Mouse (Mus musculus): ENCODE measurements around the gene Ppp1r14a. TPM values are rescaled to one million over a fixed set of nuclear protein-coding genes. Genes with fewer than 3 reads are reported as not detected.
A peak's percentile ranks its signal among the peaks of the same experiment; 100 is the strongest.

Ppp1r14a gene
- polyA plus RNA-seq, 1 experiment from 2014 or later = 5.1 TPM

- no peak for TF ChIP-seq CTCF (IDR thresholded peaks at IDR 0.05)
- ATAC-seq (no peak), DNase-seq (ENCODE audit: low read depth, low spot score) (no peak)
- in situ Hi-C loops (cut with MboI; ENCODE audit: low pct_unique_long_range_greater_than_20kb) = loop anchor here (5.0 kb wide), 1 partner anchor 216 kb away; no protein-coding TSS in a partner anchor
- CTCF ChIA-PET = interaction anchor here (1.3 to 2.0 kb wide), 3 partner anchors 10 to 20 kb away, joined by 3 to 7 read pairs (median 3); no protein-coding TSS in a partner anchor
- no peaks in the 10 kb centered on the region for H3K27me3 ChIP-seq
- POLR2A ChIA-PET = no interaction called here
These were observed 17.5 kb downstream of the Ppp1r14a start for GRCm38 (mm10) chr7:29306619-29307018.

GRCm38 (mm10) chr7:29307350-29308104 is 18.4 kb downstream of the Ppp1r14a start:
- in situ Hi-C loops (cut with MboI; ENCODE audit: low pct_unique_long_range_greater_than_20kb) = loop anchor here (5.0 kb wide), 1 partner anchor 215 kb away; no protein-coding TSS in a partner anchor
- DNase-seq (ENCODE audit: low read depth, low spot score) = no peak
- POLR2A ChIA-PET = no interaction called here
- H3K27me3 ChIP-seq = no peaks in the 10 kb centered on the region
- CTCF ChIA-PET = interaction anchor here (1.3 to 2.0 kb wide), 3 partner anchors 11 to 19 kb away, joined by 3 to 7 read pairs (median 3); no protein-coding TSS in a partner anchor
- peak; percentile 73 for ATAC-seq
- TF ChIP-seq CTCF (IDR thresholded peaks at IDR 0.05) = no peak

GRCm38 (mm10) chr7:29309221-29309721 is 20.2 kb downstream of the Ppp1r14a start:
- no peaks in the 10 kb centered on the region for H3K27me3 ChIP-seq
- ChIA-PET POLR2A (no interaction called here), CTCF (interaction anchor here (1.5 kb wide), 1 partner anchor 8 kb away, joined by 5 read pairs; no protein-coding TSS in a partner anchor)
- no peak for TF ChIP-seq CTCF (IDR thresholded peaks at IDR 0.05)
- DNase-seq (ENCODE audit: low read depth, low spot score) (no peak), ATAC-seq (no peak)
- in situ Hi-C loops (cut with MboI; ENCODE audit: low pct_unique_long_range_greater_than_20kb) = loop anchor here (5.0 kb wide), 1 partner anchor 213 kb away; no protein-coding TSS in a partner anchor

GRCm38 (mm10) chr7:29309749-29310148 is 20.6 kb downstream of the Ppp1r14a start:
- H3K27me3 ChIP-seq = no peaks in the 10 kb centered on the region

GRCm38 (mm10) chr7:29313051-29313450 is 23.9 kb downstream of the Ppp1r14a start:
- no peak for TF ChIP-seq CTCF (IDR thresholded peaks at IDR 0.05)
- CTCF ChIA-PET = no interaction called here
- ATAC-seq (no peak), DNase-seq (ENCODE audit: low read depth, low spot score) (no peak)
- in situ Hi-C loops (cut with MboI; ENCODE audit: low pct_unique_long_range_greater_than_20kb) = no loop called here
- no peaks in the 10 kb centered on the region for H3K27me3 ChIP-seq
- POLR2A ChIA-PET = no interaction called here

More at GRCm38 (mm10) chr7:29309749-29310148, 20.6 kb downstream of the Ppp1r14a start:
- no peak for TF ChIP-seq CTCF (IDR thresholded peaks at IDR 0.05)
- DNase-seq (ENCODE audit: low read depth, low spot score) = no peak
- ChIA-PET POLR2A (no interaction called here), CTCF (interaction anchor here (1.5 kb wide), 1 partner anchor 9 kb away, joined by 5 read pairs; no protein-coding TSS in a partner anchor)
- ATAC-seq = no peak
- in situ Hi-C loops (cut with MboI; ENCODE audit: low pct_unique_long_range_greater_than_20kb) = loop anchor here (5.0 kb wide), 1 partner anchor 213 kb away; no protein-coding TSS in a partner anchor

- ChIA-PET POLR2A (no interaction called here), CTCF (interaction anchor here (1.5 kb wide), 1 partner anchor 13 kb away, joined by 4 read pairs; no protein-coding TSS in a partner anchor)
- in situ Hi-C loops (cut with MboI; ENCODE audit: low pct_unique_long_range_greater_than_20kb) = no loop called here
- no peak for TF ChIP-seq CTCF (IDR thresholded peaks at IDR 0.05)
- DNase-seq (ENCODE audit: low read depth, low spot score) (no peak), ATAC-seq (no peak)
- no peaks in the 10 kb centered on the region for H3K27me3 ChIP-seq
These were observed 24.6 kb downstream of the Ppp1r14a start for GRCm38 (mm10) chr7:29313572-29314261.

- DNase-seq (ENCODE audit: low read depth, low spot score) (peak; percentile 66), ATAC-seq (peak; percentile 72)
- in situ Hi-C loops (cut with MboI; ENCODE audit: low pct_unique_long_range_greater_than_20kb) = no loop called here
- ChIA-PET POLR2A (no interaction called here), CTCF (interaction anchor here (1.5 kb wide), 1 partner anchor 14 kb away, joined by 4 read pairs; no protein-coding TSS in a partner anchor)
- H3K27me3 ChIP-seq = no peaks in the 10 kb centered on the region
- no peak for TF ChIP-seq CTCF (IDR thresholded peaks at IDR 0.05)
These were observed 25.9 kb downstream of the Ppp1r14a start for GRCm38 (mm10) chr7:29314844-29315628.

- in situ Hi-C loops (cut with MboI; ENCODE audit: low pct_unique_long_range_greater_than_20kb) = no loop called here
These were observed 27.1 kb downstream of the Ppp1r14a start for GRCm38 (mm10) chr7:29316137-29316734.

GRCm38 (mm10) chr7:29316976-29317375 is 27.9 kb downstream of the Ppp1r14a start:
- no peaks in the 10 kb centered on the region for H3K27me3 ChIP-seq
- no peak for ATAC-seq
- in situ Hi-C loops (cut with MboI; ENCODE audit: low pct_unique_long_range_greater_than_20kb) = no loop called here
- CTCF ChIA-PET = no interaction called here
- POLR2A ChIA-PET = no interaction called here
- TF ChIP-seq CTCF (IDR thresholded peaks at IDR 0.05) = no peak
- no peak for DNase-seq (ENCODE audit: low read depth, low spot score)

More at GRCm38 (mm10) chr7:29316137-29316734, 27.1 kb downstream of the Ppp1r14a start:
- CTCF ChIA-PET = no interaction called here
- ATAC-seq = no peak
- DNase-seq (ENCODE audit: low read depth, low spot score) = no peak
- no peaks in the 10 kb centered on the region for H3K27me3 ChIP-seq
- POLR2A ChIA-PET = interaction anchor here (0.6 kb wide), 1 partner anchor 28 kb away, joined by 3 read pairs; no protein-coding TSS in a partner anchor
- TF ChIP-seq CTCF (IDR thresholded peaks at IDR 0.05) = no peak

Data from Patski (cell line).